Mouse (Mus musculus): Measurements from ENCODE around the gene Satb2. TPM values are rescaled to one million over a fixed set of nuclear protein-coding genes. Genes with fewer than 3 reads are reported as not detected.

Gene Satb2
- polyA plus RNA-seq, 1 experiment = 1.00 TPM

DNA sequence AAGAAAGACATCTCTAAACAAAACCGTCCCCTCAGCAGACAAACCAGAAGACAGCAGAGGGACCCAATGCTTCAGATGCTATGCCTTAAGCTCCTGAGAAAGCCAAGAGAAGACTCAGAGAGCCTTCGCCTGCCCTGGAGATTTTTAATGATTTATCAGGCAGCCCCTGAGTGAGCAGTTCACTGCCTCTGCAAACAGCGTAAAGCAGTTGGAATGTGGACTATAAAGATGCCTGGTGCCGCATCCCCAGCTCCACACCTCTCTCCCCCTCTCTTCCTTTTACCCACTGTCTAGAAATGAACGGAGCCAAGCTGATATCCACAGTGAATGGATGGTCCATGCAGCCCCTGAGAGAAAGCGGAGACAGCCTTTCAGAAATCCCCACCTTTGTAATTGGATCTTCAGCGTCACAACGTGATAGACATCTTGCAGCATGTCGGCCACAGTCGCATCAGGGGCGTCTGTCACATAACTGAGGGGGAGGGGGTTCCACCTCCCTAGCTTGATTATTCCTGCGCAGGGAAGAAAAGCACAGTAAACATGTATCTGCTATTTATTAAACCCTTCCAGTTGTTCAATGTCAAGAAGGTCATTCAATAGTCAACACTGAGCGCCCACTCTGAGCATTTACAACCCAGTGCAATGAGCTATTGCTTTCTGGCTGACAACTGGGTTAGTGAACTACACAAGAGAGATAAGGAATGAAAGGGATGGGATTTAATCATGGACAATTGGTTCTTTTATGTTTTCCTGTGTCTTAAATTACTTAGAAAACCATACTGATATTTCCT is 79.6 kb downstream of the Satb2 start:
- Histone ChIP-seq H3K27ac (ENCODE audit: control insufficient read depth, insufficient read depth, low read depth, low read length, poor library complexity) (no peak overlapping the region), H3K4me3 (replicated peaks; ENCODE audit: control insufficient read depth, low read depth, low read length) (no peak overlapping the region), H3K4me1 (ENCODE audit: control insufficient read depth, insufficient read depth, low read length) (no peaks in the 10 kb centered on the region)
- 85% methylated on average over 13 of the region's 13 CpGs for WGBS
- TF ChIP-seq CTCF (IDR thresholded peaks at IDR 0.05; ENCODE audit: control insufficient read depth, insufficient read depth, low read length) = no peak
- no peak for TF ChIP-seq POLR2A (IDR thresholded peaks at IDR 0.05; ENCODE audit: borderline replicate concordance, control insufficient read depth, low read depth, low read length)

DNA sequence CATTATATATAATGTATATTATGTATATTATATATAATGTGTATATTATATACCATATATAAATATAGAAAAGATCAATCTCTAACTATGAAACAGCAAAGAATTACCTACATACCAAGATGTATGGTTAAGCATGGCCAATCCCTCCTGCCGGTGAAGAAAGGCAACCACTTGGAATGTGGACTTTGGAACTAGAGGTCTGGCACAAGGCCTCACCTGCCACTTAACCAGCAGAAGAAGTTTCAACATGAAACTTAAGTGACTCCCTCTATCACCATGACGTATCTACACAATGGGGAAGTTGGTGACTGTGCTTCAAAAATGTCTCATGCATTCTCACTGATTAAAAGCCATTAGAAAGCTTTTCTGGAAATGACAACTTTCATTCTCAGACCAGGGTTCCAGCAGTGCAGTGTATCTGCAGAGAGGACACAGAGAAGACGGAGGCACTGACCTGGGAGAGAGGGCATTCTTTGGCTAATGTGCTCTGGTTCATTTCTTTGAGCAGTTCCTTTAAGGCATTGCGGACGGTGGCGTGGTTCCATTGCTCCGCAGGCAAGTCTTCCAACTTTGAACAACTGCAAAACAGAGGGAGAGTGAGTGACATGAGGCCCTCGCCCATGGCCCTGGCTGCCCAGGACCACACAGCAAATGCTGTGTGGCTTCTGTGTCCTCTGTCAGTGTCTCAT is 80.8 kb downstream of the Satb2 start:
- Histone ChIP-seq H3K4me1 (ENCODE audit: control insufficient read depth, insufficient read depth, low read length) (no peaks in the 10 kb centered on the region), H3K27ac (ENCODE audit: control insufficient read depth, insufficient read depth, low read depth, low read length, poor library complexity) (no peak overlapping the region), H3K4me3 (replicated peaks; ENCODE audit: control insufficient read depth, low read depth, low read length) (no peak overlapping the region)
- no peak for TF ChIP-seq CTCF (IDR thresholded peaks at IDR 0.05; ENCODE audit: control insufficient read depth, insufficient read depth, low read length)
- no peak for TF ChIP-seq POLR2A (IDR thresholded peaks at IDR 0.05; ENCODE audit: borderline replicate concordance, control insufficient read depth, low read depth, low read length)
- WGBS = 78% methylated on average over 8 of the region's 8 CpGs

DNA sequence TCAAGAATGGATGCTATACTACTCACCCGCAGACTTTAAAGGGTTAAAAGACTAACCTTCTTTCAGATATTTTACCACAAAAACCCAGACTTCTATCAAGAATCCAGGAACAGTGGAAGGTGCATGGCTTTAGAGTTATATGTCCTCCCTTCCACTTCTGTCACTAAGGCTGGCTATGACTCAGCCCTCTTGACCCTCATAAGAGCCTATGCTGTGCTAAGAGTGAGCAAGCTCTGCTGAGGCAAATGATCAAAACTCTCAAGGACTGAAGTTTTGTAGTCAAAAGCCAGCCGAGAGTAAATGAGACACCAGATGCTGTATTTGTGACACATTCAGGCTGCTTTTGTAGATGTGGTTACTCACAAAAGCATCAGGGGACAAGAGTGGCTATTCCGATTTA is 81.8 kb downstream of the Satb2 start:
- TF ChIP-seq POLR2A (IDR thresholded peaks at IDR 0.05; ENCODE audit: borderline replicate concordance, control insufficient read depth, low read depth, low read length) (no peak), CTCF (IDR thresholded peaks at IDR 0.05; ENCODE audit: control insufficient read depth, insufficient read depth, low read length) (no peak)
- Histone ChIP-seq H3K27ac (ENCODE audit: control insufficient read depth, insufficient read depth, low read depth, low read length, poor library complexity) (no peak overlapping the region), H3K4me1 (ENCODE audit: control insufficient read depth, insufficient read depth, low read length) (no peaks in the 10 kb centered on the region), H3K4me3 (replicated peaks; ENCODE audit: control insufficient read depth, low read depth, low read length) (no peak overlapping the region)
- 77% methylated on average over 3 of the region's 3 CpGs for WGBS

DNA sequence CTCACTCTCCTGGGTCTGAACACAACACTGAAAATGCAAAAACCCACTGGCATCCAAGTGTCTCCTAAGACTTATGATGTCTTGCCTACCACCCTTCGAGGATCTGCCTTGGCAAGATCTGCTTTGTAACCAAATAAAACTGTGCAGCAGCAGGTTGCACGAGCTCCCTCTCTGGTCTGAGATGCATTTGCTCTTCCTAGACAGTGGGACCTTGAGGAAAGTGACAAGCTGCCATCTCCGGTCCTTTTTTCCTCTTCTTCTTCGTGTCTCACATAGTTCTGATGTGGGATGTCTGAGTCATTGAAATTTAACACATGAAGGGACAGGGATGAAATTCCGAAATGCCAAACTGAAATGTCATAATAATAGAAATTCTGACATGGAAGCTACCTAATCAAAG is 85.7 kb downstream of the Satb2 start:
- H3K27ac ChIP-seq (ENCODE audit: control insufficient read depth, insufficient read depth, low read depth, low read length, poor library complexity) = no peak overlapping the region
- H3K4me1 ChIP-seq (ENCODE audit: control insufficient read depth, insufficient read depth, low read length) = no peaks in the 10 kb centered on the region
- WGBS = 71% methylated on average over 5 of the region's 5 CpGs
- no peak overlapping the region for H3K4me3 ChIP-seq (replicated peaks; ENCODE audit: control insufficient read depth, low read depth, low read length)
- TF ChIP-seq POLR2A (IDR thresholded peaks at IDR 0.05; ENCODE audit: borderline replicate concordance, control insufficient read depth, low read depth, low read length) (no peak), CTCF (IDR thresholded peaks at IDR 0.05; ENCODE audit: control insufficient read depth, insufficient read depth, low read length) (no peak)

DNA sequence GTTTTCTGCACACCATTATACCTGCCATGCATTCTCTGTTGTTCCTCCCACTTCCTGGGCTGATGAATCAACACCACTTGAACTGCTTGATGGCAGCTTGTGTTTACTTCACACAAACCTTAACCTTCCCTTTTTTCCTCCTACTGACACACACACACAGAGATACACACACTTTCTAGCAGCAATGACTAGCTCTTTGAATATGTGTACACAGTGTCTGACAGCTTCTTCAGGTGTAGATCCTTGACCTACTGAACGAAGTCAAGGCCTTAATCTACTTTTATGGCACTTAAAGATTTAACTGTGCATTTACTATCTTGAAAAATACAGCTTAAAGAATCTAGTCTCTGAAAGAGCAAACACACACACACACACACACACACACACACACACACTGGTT is 89.5 kb downstream of the Satb2 start:
- Histone ChIP-seq H3K4me1 (ENCODE audit: control insufficient read depth, insufficient read depth, low read length) (no peaks in the 10 kb centered on the region), H3K4me3 (replicated peaks; ENCODE audit: control insufficient read depth, low read depth, low read length) (no peak overlapping the region), H3K27ac (ENCODE audit: control insufficient read depth, insufficient read depth, low read depth, low read length, poor library complexity) (no peak overlapping the region)
- TF ChIP-seq CTCF (IDR thresholded peaks at IDR 0.05; ENCODE audit: control insufficient read depth, insufficient read depth, low read length) (no peak), POLR2A (IDR thresholded peaks at IDR 0.05; ENCODE audit: borderline replicate concordance, control insufficient read depth, low read depth, low read length) (no peak)
- 67% methylated on average over 1 of the region's 1 CpGs for WGBS

DNA sequence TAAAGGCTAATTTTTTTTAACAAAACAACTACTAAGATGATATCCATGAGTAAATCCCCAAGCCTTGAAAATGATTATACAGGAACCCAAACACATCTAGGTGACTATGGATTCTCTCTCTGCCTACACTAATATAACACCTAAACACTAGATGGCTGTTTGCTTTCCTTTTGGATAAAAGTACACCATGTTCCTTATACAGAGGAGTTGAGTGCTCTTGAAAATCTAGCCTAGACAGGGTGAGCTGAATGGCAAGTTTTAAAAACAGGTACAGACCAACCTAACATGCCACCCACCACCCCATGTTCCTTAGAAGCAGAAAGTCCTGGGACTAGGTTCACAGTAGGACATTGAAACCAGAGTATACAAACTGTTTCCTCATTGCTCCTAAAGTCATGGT is 90.9 kb downstream of the Satb2 start:
- no peaks in the 10 kb centered on the region for H3K4me1 ChIP-seq (ENCODE audit: control insufficient read depth, insufficient read depth, low read length)
- H3K4me3 ChIP-seq (replicated peaks; ENCODE audit: control insufficient read depth, low read depth, low read length) = no peak overlapping the region
- TF ChIP-seq POLR2A (IDR thresholded peaks at IDR 0.05; ENCODE audit: borderline replicate concordance, control insufficient read depth, low read depth, low read length) (no peak), CTCF (IDR thresholded peaks at IDR 0.05; ENCODE audit: control insufficient read depth, insufficient read depth, low read length) (no peak)

DNA sequence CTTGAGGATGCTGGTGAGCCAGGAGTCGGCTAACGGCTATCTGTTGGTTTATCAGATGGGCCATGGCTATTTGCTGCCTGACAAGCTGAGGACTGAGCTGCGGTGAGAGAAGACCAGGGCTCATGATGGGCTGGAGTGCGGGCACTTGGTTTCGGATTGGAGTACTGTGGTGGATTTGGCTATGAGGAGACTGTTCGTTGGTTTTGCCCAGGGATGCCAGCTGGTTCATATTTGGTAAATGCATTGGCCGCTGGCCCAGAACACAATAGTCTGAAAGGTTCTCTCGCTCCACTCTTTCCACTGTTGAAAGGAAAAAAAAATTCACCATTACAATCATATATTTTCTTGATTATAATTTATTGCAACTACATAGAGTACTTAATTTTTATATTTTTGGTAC is 107.0 kb downstream of the Satb2 start:
- WGBS = 90% methylated on average over 8 of the region's 8 CpGs
- TF ChIP-seq POLR2A (IDR thresholded peaks at IDR 0.05; ENCODE audit: borderline replicate concordance, control insufficient read depth, low read depth, low read length) (no peak), CTCF (IDR thresholded peaks at IDR 0.05; ENCODE audit: control insufficient read depth, insufficient read depth, low read length) (no peak)
- no peak overlapping the region for H3K4me3 ChIP-seq (replicated peaks; ENCODE audit: control insufficient read depth, low read depth, low read length)

More for the DNA sequence above, 90.9 kb downstream of the Satb2 start:
- H3K27ac ChIP-seq (ENCODE audit: control insufficient read depth, insufficient read depth, low read depth, low read length, poor library complexity) = no peak overlapping the region

DNA sequence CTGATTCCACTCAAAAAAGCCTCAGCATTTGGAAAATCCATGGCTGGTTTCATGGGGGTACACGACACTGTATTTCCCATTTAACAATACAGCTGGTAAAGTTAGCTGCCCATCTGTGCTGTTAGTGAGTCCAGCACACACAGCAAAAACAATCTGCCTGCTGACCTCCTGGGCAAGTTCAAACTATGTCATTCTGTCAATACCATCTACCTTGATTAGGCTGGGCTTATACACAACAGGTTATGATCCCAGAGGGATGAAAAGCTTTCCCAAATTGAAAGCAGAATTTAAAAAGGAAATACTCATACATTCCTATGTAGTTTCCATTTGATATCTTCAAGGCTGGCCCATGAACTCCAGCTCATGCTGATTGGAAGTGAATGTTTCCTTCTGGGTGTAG is 113.2 kb downstream of the Satb2 start:
- H3K27ac ChIP-seq (ENCODE audit: control insufficient read depth, insufficient read depth, low read depth, low read length, poor library complexity) = no peak overlapping the region
- H3K4me3 ChIP-seq (replicated peaks; ENCODE audit: control insufficient read depth, low read depth, low read length) = no peak overlapping the region
- TF ChIP-seq POLR2A (IDR thresholded peaks at IDR 0.05; ENCODE audit: borderline replicate concordance, control insufficient read depth, low read depth, low read length) (no peak), CTCF (IDR thresholded peaks at IDR 0.05; ENCODE audit: control insufficient read depth, insufficient read depth, low read length) (no peak)
- 83% methylated on average over 1 of the region's 1 CpGs for WGBS
- H3K4me1 ChIP-seq (ENCODE audit: control insufficient read depth, insufficient read depth, low read length) = no peaks in the 10 kb centered on the region

More for the DNA sequence above, 107.0 kb downstream of the Satb2 start:
- Histone ChIP-seq H3K27ac (ENCODE audit: control insufficient read depth, insufficient read depth, low read depth, low read length, poor library complexity) (no peak overlapping the region), H3K4me1 (ENCODE audit: control insufficient read depth, insufficient read depth, low read length) (no peaks in the 10 kb centered on the region)
